Mouse (Mus musculus) brain, embryonic 18.5 days (tissue): ENCODE measurements around the gene Eya3.
"Not testable (repeated sequence)": the region's sequence is repeated elsewhere in the genome, so short reads cannot be mapped to it uniquely, and the experiment has no call there.

Experiments used
- DNase-seq: peaks from one replicate; pipeline ENCODE4 v3.0.0-alpha.2; 2012; ENCODE audit warnings: low read depth, low spot score

Gene Eya3

GRCm38 (mm10) chr4:132647439-132647838, 8.7 kb downstream of the Eya3 start:
- no peak for DNase-seq

DNA sequence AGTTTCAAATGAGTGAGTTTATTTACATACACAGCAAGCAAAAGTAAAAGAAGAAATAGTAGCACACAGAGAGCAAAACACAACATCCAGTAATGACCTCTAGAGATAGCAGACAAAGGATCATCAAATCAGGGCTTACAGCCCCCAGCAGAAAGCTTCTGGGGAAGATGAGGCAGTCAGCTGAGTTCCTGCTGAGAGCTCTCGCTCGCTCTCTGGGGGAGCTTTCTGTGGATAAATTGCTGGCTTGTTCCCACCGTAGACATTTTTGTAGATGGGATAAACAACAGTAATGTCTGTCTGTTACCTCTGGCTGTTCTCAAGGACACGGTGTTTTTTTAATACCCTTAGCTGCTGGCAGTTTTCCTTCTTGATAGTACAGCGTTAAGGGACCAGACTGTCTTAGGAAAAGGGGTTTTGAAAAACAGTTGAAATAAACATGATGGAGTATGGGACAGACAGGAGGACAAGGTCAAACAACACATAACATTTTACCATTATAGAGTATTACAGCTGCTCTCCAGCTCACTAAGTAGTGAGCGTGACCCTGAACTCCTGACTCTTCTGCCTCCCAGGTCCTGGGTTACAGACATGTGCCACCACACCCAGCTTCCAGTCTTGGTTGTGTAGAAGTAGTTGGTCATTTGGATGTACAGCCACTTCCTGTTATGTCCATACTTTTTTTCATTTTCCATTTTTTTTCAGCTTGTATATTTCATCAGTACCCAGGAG, 10.6 kb downstream of the Eya3 start:
- DNase-seq = no peak

GRCm38 (mm10) chr4:132652842-132653241, 14.1 kb downstream of the Eya3 start:
- DNase-seq = no peak

GRCm38 (mm10) chr4:132653799-132654198, 15.0 kb downstream of the Eya3 start:
- DNase-seq = no peak

DNA sequence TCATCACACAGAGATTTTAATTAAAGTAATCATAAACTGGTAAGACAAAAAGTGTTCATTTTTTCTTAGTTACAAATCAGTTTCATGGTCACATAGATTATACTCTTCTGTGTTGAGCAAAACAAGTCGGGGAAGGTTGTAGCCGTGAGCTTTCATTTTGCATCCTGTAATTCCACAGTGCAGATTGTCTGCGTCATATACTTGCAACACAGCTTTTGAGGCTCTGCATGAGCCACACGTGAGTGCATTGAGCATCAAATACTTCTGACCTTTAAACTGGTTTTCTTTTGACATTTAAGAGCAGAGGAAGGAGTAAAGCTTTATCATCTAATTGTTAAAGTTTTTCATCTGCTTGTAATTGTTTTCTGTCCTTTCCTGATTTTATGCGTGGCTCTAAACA, 16.5 kb downstream of the Eya3 start:
- DNase-seq = no peak

DNA sequence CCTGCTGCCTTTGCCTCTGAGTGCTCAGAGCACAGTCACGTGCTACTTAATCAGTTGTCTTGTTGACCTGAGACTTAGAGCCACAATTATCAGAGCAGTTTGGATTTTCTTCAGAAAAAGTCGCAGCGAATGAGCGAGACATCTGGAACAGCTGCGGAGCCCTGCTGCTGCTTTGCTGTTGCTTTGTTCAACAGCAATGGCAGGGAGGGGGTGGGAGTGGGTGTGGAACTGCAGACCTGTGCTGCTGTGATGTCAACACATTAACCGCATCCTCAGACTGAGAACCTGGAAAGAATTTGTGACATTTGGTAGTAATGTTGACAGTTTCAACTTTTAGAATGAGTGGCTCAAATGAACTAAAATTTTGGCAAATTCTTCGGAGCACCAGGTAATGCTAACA, 20.3 kb downstream of the Eya3 start:
- DNase-seq = no peak

GRCm38 (mm10) chr4:132672697-132673096, 33.9 kb downstream of the Eya3 start:
- no peak for DNase-seq

- DNase-seq = no peak
Observed at GRCm38 (mm10) chr4:132676771-132677539, 38.2 kb downstream of the Eya3 start.

DNA sequence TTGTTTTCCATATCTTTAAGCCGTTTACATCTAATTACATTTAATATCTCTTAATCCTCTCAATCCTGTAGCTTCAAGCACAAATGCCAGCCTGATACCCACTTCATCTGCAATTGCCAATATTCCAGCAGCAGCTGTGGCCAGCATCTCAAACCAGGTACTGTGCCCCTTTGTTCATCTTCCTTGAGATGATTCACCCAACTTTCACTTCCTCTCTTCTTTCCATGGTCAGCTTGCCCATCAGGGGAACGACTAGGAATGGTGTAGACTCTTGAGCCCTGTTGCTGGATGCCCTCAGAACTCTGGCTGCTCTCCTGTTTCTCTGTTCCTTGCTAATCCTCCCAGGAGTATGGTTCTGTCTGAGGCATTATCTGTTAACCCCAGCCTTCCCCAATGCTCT, 50.8 kb downstream of the Eya3 start:
- DNase-seq = no peak

DNA sequence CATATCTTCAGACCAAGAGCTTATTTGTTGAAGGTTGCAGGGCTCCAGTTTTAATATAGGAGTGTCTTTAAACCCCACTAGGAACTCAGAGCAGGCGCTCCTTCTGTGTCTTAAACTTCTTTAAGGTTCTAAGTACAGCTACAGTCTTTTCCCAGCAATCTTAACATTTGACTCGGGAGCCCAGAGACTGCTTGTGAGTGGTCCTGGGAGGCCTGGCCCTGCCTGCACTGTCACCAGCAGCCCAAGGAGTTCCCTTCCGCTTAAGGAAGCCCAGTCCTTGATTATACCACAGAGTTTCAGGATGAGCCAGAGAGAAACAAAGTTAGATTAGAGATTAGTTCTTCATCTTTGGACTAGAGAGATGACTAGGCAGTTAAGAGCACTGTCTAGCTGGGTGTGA, 54.6 kb downstream of the Eya3 start:
- DNase-seq = no peak

GRCm38 (mm10) chr4:132702076-132702475, 63.3 kb downstream of the Eya3 start:
- no peak for DNase-seq

DNA sequence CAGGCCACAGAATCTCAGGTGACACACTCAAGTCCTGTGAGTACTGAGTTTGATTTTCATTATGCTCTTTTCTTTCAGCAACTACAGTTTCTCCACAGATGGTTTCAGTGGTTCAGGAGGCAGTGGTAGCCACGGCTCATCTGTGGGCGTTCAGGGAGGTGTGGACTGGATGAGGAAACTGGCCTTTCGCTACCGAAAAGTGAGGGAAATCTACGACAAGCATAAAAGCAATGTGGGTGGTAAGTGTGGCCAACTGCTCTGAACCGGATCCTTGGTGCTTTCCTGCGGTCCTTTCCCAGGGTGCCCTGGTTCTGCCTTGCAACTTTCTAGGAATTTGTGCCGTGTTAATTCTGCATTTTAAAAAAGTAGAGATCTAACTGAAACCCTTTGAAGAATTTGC, 68.1 kb downstream of the Eya3 start:
- no peak for DNase-seq

- no peak for DNase-seq
Observed at GRCm38 (mm10) chr4:132713181-132713580, 74.4 kb downstream of the Eya3 start.

- no peak for DNase-seq
Observed at GRCm38 (mm10) chr4:132718251-132718650, 79.5 kb downstream of the Eya3 start.

GRCm38 (mm10) chr4:132728233-132728632, 89.4 kb downstream of the Eya3 start:
- DNase-seq = no peak

DNA sequence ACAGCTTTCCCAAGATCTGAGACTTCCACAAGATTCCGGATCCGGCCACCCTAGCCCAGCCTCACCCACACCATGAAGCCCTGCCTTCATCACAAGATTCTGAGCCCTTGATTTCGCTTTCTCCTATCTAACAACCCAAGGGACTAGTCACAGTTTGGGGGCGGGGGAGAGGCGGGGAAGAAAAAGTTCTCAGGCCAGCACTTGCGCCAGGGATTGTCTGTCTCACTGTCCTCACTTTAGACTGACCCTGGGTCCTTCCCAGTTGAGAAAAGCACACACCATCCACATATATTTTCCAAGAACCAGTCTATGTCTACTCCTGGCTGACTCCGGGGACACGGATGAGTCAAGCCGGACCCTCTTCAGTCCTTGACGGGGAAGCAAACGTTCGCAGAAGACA, 92.8 kb downstream of the Eya3 start:
- no peak for DNase-seq

DNA sequence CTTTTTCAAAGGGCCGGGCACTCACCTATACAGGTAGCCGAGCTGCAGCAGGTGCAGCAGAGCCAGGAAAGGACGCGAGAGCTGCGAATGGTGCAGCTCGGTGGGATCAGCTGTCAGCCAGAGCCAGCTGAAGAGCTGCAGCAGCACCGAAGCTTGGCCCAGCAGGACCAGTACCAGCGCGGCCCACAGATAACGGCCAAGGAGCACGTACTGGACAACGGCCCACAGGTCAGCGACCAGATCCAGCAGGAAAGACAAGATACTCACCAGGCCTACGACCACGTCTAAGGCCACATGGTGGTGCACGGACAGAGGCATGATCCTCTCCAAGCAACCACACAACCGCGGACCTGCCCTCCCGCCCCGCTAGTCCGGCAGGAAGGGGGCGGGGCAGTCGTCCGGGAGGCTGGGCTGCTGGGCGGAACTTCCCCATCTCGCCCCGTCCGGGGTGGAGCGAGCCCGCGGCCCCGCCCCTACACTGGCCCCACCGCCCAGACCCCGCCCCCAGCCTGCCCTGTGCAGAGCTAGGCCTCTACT, 93.4 kb downstream of the Eya3 start, which contains the start of gene Xkr8:
Gene Xkr8 (minus strand): TSS at position 399 of the 537 bp plus-strand sequence.
- no peak for DNase-seq

DNA sequence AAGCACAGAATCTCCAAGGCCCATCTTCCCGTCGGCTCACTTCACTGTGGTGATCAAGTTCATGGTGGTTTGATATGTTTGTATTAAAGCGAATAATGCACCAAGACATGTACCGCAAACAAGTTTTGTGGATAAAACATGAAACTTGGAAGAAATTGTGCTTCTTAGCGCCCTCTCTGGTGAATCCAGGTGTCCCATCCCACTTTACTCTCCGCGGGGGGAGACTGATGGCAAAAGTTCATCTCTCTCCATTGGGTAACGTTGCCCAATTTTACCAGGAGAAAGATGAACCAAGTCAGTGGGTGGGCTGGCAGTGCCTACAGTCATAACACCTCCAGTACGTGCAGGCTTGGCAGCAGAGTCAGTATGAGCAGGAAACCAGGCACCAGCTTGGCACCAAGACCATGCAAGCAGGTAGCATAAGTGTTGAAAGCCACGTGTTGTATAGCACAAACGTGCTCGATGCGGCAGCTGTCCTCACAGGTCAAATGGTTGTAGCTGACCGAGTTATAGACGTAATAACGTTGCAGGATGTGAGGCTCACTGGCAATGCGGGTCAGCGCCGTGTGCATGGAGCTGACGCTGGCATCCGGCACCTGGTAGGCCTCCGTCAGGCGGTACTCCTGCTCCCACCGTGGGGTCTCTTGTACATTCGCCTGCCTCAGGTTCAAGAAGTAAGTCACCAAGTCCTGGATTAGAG, 94.4 kb downstream of the Eya3 start:
- no peak for DNase-seq

GRCm38 (mm10) chr4:132734766-132735165, 96.0 kb downstream of the Eya3 start:
- DNase-seq = no peak

GRCm38 (mm10) chr4:132735389-132735788, 96.6 kb downstream of the Eya3 start:
- no peak for DNase-seq

DNA sequence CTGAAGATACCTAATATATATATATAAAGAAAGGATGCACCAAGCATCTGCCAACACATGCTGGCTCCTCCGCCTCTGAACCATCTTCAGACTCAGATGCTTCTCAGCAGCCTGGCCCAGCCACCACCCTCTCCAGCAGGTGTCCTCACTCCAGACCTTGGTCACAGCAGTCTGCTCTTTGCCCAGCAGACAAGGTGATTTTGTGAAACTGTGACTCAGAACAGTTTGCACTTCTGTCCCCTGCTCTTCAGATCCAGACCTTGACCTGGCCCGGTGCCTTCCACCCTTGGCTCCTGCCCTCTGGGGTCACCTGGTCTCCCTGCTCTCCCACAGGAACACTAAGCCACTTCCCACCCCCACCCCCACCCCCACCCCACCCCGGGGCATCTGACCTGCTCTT, 97.1 kb downstream of the Eya3 start:
- no peak for DNase-seq

- not testable (repeated sequence) for DNase-seq
Observed at GRCm38 (mm10) chr4:132737154-132737553, 98.4 kb downstream of the Eya3 start.
